Mouse (Mus musculus) cerebellum, adult (tissue): Measurements from ENCODE around the gene Cfap100.

Experiments used
- ATAC-seq: cut with Nextera tagmentation; 2 replicates; pipeline ENCODE4 v1.9.2; 2017; ENCODE audit warnings: mild to moderate bottlenecking, moderate library complexity, mixed read lengths; ENCODE audit not compliant: insufficient number of reproducible peaks, low FRiP score, low TSS enrichment

The Cfap100 gene

DNA sequence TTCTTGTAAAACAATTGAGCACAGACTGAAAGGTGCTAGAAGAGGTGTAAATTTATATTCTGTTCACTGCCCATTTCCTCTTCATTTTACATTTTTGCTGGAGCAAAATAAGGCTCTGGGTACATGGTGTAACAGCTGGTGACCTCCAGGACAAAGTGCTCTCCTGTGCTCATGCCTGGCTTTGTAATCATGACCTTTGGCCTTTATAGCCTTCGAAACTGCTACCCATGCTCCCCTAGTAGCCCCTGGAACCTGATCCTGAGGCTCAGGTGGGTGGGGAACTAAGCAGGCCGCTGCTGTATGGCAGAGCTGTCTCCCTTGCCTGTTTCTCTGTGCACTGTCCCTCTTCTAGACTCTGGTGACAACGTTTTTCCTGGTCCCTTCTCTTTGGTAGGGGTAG lies 34.6 kb downstream of the Cfap100 start:
- ATAC-seq, result no peak

- ATAC-seq, result no peak
Measured at GRCm38 (mm10) chr6:90390629-90391028, 38.0 kb downstream of the Cfap100 start.

DNA sequence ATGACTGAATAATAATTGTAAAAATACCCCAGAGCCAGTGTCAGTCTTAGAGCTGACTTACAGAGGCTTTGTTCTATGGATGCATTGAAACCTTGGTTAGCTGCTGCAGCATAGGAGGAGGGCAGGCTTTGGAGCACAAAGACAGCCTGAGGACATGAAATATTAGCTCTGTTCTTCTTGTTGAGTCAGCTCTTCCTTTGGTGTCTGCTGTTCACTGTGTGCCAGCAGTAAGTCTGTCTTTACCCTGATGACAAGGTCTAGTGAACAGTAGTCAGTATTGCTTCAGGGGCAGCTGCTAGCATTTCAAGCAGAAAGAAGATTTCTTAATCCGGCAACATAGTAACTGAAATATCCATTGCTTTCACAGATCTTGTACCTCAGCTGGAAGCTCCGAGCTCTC lies 47.1 kb downstream of the Cfap100 start:
- no peak for ATAC-seq

DNA sequence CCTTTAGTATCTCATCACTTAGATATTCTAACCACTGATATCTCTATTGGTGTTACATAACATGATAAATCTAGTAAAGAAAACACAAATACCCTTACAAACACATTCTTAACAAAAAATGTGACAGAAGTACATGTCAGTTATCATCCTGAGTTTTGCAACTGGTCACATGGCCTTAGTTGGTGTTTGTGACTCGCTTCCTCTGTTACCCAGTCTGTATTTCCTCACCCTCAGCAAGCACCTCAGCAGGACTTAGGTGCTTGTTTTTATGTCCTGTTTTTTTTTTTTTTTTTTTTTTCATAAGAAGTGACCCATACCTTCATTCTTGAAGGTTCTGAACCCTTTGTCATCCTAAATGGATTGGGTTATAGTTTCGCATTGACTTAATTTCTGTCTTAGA lies 50.9 kb downstream of the Cfap100 start:
- ATAC-seq, result no peak

DNA sequence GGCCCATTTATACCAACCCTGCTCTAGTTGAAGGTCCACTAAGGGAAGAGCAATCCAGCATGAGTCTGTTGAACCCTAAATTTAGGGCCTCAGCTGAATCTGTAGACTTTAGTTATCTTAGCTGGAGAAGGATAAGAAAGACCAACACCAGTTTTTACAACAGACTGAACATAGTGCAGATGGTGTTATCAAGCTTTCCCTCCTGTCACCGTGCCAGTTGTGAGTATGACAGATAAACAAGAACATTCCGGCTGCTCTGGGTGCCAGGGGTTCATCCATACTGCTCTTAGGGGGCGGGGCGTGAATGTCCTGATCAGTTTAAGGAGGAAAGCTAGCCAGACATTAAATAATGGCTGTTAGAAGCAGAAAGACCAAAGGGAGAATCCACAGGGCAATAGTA lies 54.0 kb downstream of the Cfap100 start:
- ATAC-seq, result no peak

GRCm38 (mm10) chr6:90369725-90370553 lies 58.7 kb downstream of the Cfap100 start:
- peak; percentile 26 for ATAC-seq

DNA sequence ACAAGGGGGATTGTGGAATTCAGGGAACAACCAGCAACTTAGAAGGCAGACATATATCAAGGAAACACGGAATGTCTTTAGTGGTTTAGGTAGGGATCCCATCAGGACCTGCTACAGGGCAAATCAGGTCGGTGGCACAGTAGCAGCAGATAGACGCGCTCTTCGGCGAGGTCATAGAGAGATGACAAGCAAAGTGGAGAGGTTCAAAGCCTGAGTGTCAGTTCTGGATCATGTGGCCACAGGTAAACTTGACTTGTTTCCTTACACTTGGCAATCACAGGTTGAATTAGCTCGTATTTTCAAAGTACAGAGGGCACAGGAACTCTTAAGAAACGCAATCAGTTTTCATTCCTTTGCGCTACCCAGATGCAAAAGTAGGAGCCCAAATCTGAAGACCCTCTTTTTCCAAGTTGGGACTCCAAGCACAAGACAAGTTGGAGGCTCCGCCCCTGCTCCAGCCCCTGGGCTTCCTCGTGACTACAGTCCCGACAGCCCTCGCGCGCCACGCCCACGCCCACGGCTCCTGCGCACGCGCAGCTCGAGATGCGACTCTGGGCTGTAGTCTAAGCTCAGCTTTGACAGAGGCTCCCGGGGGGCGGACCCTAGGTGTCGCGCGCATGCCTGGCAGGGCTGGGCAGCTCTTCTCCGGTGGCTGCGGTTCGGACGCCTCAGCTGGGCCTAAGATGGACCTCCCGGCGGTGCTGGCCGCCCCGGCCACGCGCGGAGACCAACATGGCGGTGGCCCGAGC lies 59.4 kb downstream of the Cfap100 start, which contains the start of gene Zxdc:
Gene Zxdc, plus strand, starts transcription at position 517 of the 749 bp plus-strand sequence.
- ATAC-seq, result peak; percentile 96

DNA sequence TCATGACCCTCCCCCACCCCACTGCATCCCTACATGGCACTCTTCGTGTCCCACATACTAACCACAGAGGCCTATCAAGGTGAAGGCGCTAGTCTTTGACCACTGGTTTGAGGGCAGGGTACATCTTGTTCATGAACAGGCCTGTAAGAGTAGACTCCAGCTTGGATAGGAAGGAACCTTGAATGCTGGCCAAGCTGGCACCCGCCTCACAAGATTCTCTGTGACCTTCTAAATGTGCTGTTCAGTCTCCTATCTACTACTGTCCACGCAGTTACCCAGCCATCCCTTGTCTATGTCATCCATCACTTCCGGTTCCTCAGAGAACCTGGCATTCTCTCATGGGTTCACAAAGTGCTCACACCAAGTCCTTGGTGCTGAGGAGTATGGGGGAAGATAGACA lies 65.3 kb downstream of the Cfap100 start:
- no peak for ATAC-seq

- no peak for ATAC-seq
Measured at GRCm38 (mm10) chr6:90360922-90361614, 67.5 kb downstream of the Cfap100 start.

GRCm38 (mm10) chr6:90360024-90360781 lies 68.4 kb downstream of the Cfap100 start:
- no peak for ATAC-seq

- ATAC-seq, result no peak
Measured at GRCm38 (mm10) chr6:90359445-90359844, 69.2 kb downstream of the Cfap100 start.

GRCm38 (mm10) chr6:90358142-90358541 lies 70.5 kb downstream of the Cfap100 start:
- no peak for ATAC-seq
